Mouse (Mus musculus) frontal cortex, postnatal 36 days (tissue): ENCODE results near the gene Aptx.
A peak's percentile ranks its signal among the peaks of the same experiment; 100 is the strongest.

ENCODE experiments used
- DNase-seq, 2 experiments: peaks; one replicate each; pipeline ENCODE4 v3.0.0; 2022; ENCODE audit warnings: low spot score in 2 of 2

Gene Aptx

GRCm38 (mm10) chr4:40702797-40703709 lies at the start of gene Aptx:
Gene Aptx, minus strand, starts transcription at chr4:40703194.
- peak; percentile 98 to 99 for DNase-seq

- DNase-seq, result no peak
Measured at GRCm38 (mm10) chr4:40735351-40735750, 32.4 kb upstream of the Aptx start.

- DNase-seq, result no peak
Measured at GRCm38 (mm10) chr4:40731262-40731661, 28.3 kb upstream of the Aptx start.

- DNase-seq, result no peak
Measured at GRCm38 (mm10) chr4:40727247-40727646, 24.3 kb upstream of the Aptx start.

GRCm38 (mm10) chr4:40725554-40725953 lies 22.6 kb upstream of the Aptx start:
- DNase-seq, result no peak

- DNase-seq, result no peak
Measured at GRCm38 (mm10) chr4:40725141-40725540, 22.1 kb upstream of the Aptx start.

GRCm38 (mm10) chr4:40722687-40723460 lies 19.9 kb upstream of the Aptx start:
- no peak for DNase-seq

- DNase-seq, result peak; percentile 96 to 97
Measured at GRCm38 (mm10) chr4:40722011-40722666, 19.1 kb upstream of the Aptx start, which contains the start of gene Dnaja1. Gene Dnaja1, plus strand, starts transcription at chr4:40722150.

GRCm38 (mm10) chr4:40720910-40721309 lies 17.9 kb upstream of the Aptx start:
- DNase-seq, result no peak

- DNase-seq, result no peak
Measured at GRCm38 (mm10) chr4:40717141-40717540, 14.1 kb upstream of the Aptx start.

GRCm38 (mm10) chr4:40703710-40704275 lies 799 bp upstream of the Aptx start:
- DNase-seq, result no peak

GRCm38 (mm10) chr4:40701796-40702195 lies 1.2 kb downstream of the Aptx start:
- DNase-seq, result no peak

- no peak for DNase-seq
Measured at GRCm38 (mm10) chr4:40700216-40700615, 2.8 kb downstream of the Aptx start.

GRCm38 (mm10) chr4:40697059-40697458 lies 5.9 kb downstream of the Aptx start:
- no peak for DNase-seq

- no peak for DNase-seq
Measured at GRCm38 (mm10) chr4:40691100-40691499, 11.9 kb downstream of the Aptx start.

GRCm38 (mm10) chr4:40683306-40683705 lies 19.7 kb downstream of the Aptx start:
- DNase-seq, result no peak

GRCm38 (mm10) chr4:40682359-40682758 lies 20.6 kb downstream of the Aptx start:
- DNase-seq, result no peak

- DNase-seq, result peak; percentile 64 to 86
Measured at GRCm38 (mm10) chr4:40681908-40682307, 21.1 kb downstream of the Aptx start.

- no peak for DNase-seq
Measured at GRCm38 (mm10) chr4:40680250-40680860, 22.6 kb downstream of the Aptx start.

- peak; percentile 12 to 36 for DNase-seq
Measured at GRCm38 (mm10) chr4:40677132-40677531, 25.9 kb downstream of the Aptx start.

- no peak for DNase-seq
Measured at GRCm38 (mm10) chr4:40676338-40676737, 26.7 kb downstream of the Aptx start.
